Mouse (Mus musculus): Measurements from ENCODE around the gene Gas7. TPM values are rescaled to one million over a fixed set of nuclear protein-coding genes. Genes with fewer than 3 reads are reported as not detected.

Gene Gas7
- polyA plus RNA-seq, 1 experiment from 2014 or later = 2.7 TPM

GRCm38 (mm10) chr11:67546582-67546981 lies 91.3 kb downstream of the Gas7 start:
- no peaks in the 10 kb centered on the region for H3K9me3 ChIP-seq (ENCODE audit: control insufficient read depth, low read length)
- no peaks in the 10 kb centered on the region for H3K27me3 ChIP-seq (ENCODE audit: control insufficient read depth, insufficient read depth, low read length)
- peaks cover 7% of the 10 kb centered on the region for H3K4me1 ChIP-seq (ENCODE audit: control insufficient read depth, insufficient read depth, low read length)
- no peak overlapping the region for H3K4me3 ChIP-seq (ENCODE audit: low read depth, low read length)
- ATAC-seq (ENCODE audit: insufficient number of reproducible peaks, low FRiP score, low TSS enrichment, low read depth) = no peak
- no peak overlapping the region for H3K4me2 ChIP-seq (ENCODE audit: low read depth, severe bottlenecking)
- no peak overlapping the region; the same call in 1 of the 2 replicates for H3K27ac ChIP-seq (replicated peaks; ENCODE audit: low read depth, low read length)
- no peak for DNase-seq (ENCODE audit: low spot score)
- H3K9ac ChIP-seq (ENCODE audit: low read length) = no peak overlapping the region
- WGBS = 47% methylated on average over 5 of the region's 5 CpGs
- H3K36me3 ChIP-seq (ENCODE audit: control insufficient read depth, insufficient read depth, low read length) = no peaks in the 10 kb centered on the region

- DNase-seq (ENCODE audit: low spot score) (no peak), ATAC-seq (ENCODE audit: insufficient number of reproducible peaks, low FRiP score, low TSS enrichment, low read depth) (no peak)
- WGBS = 84% methylated on average over 4 of the region's 4 CpGs
- H3K27me3 ChIP-seq (ENCODE audit: control insufficient read depth, insufficient read depth, low read length) = no peaks in the 10 kb centered on the region
- H3K9me3 ChIP-seq (ENCODE audit: control insufficient read depth, low read length) = no peaks in the 10 kb centered on the region
- no peak overlapping the region for H3K27ac ChIP-seq (replicated peaks; ENCODE audit: low read depth, low read length)
- H3K36me3 ChIP-seq (ENCODE audit: control insufficient read depth, insufficient read depth, low read length) = no peaks in the 10 kb centered on the region
- H3K4me3 ChIP-seq (ENCODE audit: low read depth, low read length) = no peak overlapping the region
- H3K4me1 ChIP-seq (ENCODE audit: control insufficient read depth, insufficient read depth, low read length) = peaks cover 7% of the 10 kb centered on the region
- H3K9ac ChIP-seq (ENCODE audit: low read length) = no peak overlapping the region
- H3K4me2 ChIP-seq (ENCODE audit: low read depth, severe bottlenecking) = no peak overlapping the region
Observed at GRCm38 (mm10) chr11:67549306-67549705, 94.1 kb downstream of the Gas7 start.

GRCm38 (mm10) chr11:67549762-67550488 lies 94.7 kb downstream of the Gas7 start:
- H3K9me3 ChIP-seq (ENCODE audit: control insufficient read depth, low read length) = no peaks in the 10 kb centered on the region
- no peak for DNase-seq (ENCODE audit: low spot score)
- no peak overlapping the region for H3K9ac ChIP-seq (ENCODE audit: low read length)
- WGBS = 74% methylated on average over 13 of the region's 13 CpGs
- H3K27me3 ChIP-seq (ENCODE audit: control insufficient read depth, insufficient read depth, low read length) = no peaks in the 10 kb centered on the region
- no peak overlapping the region for H3K27ac ChIP-seq (replicated peaks; ENCODE audit: low read depth, low read length)
- peaks cover 1% of the 10 kb centered on the region for H3K4me1 ChIP-seq (ENCODE audit: control insufficient read depth, insufficient read depth, low read length)
- H3K4me2 ChIP-seq (ENCODE audit: low read depth, severe bottlenecking) = no peak overlapping the region
- ATAC-seq (ENCODE audit: insufficient number of reproducible peaks, low FRiP score, low TSS enrichment, low read depth) = no peak
- H3K4me3 ChIP-seq (ENCODE audit: low read depth, low read length) = no peak overlapping the region
- H3K36me3 ChIP-seq (ENCODE audit: control insufficient read depth, insufficient read depth, low read length) = no peaks in the 10 kb centered on the region

GRCm38 (mm10) chr11:67552400-67552799 lies 97.2 kb downstream of the Gas7 start:
- no peak for ATAC-seq (ENCODE audit: insufficient number of reproducible peaks, low FRiP score, low TSS enrichment, low read depth)
- H3K36me3 ChIP-seq (ENCODE audit: control insufficient read depth, insufficient read depth, low read length) = no peaks in the 10 kb centered on the region
- no peak overlapping the region for H3K27ac ChIP-seq (replicated peaks; ENCODE audit: low read depth, low read length)
- H3K4me3 ChIP-seq (ENCODE audit: low read depth, low read length) = no peak overlapping the region
- H3K9ac ChIP-seq (ENCODE audit: low read length) = no peak overlapping the region
- H3K4me2 ChIP-seq (ENCODE audit: low read depth, severe bottlenecking) = no peak overlapping the region
- DNase-seq (ENCODE audit: low spot score) = no peak
- H3K4me1 ChIP-seq (ENCODE audit: control insufficient read depth, insufficient read depth, low read length) = no peaks in the 10 kb centered on the region
- H3K9me3 ChIP-seq (ENCODE audit: control insufficient read depth, low read length) = no peaks in the 10 kb centered on the region
- 92% methylated on average over 8 of the region's 8 CpGs for WGBS
- no peaks in the 10 kb centered on the region for H3K27me3 ChIP-seq (ENCODE audit: control insufficient read depth, insufficient read depth, low read length)

- Histone ChIP-seq H3K4me3 (ENCODE audit: low read depth, low read length) (no peak overlapping the region), H3K36me3 (ENCODE audit: control insufficient read depth, insufficient read depth, low read length) (no peaks in the 10 kb centered on the region), H3K9ac (ENCODE audit: low read length) (no peak overlapping the region), H3K4me1 (ENCODE audit: control insufficient read depth, insufficient read depth, low read length) (no peaks in the 10 kb centered on the region), H3K4me2 (ENCODE audit: low read depth, severe bottlenecking) (no peak overlapping the region), H3K27me3 (ENCODE audit: control insufficient read depth, insufficient read depth, low read length) (no peaks in the 10 kb centered on the region), H3K27ac (replicated peaks; ENCODE audit: low read depth, low read length) (no peak overlapping the region), H3K9me3 (ENCODE audit: control insufficient read depth, low read length) (no peaks in the 10 kb centered on the region)
- 91% methylated on average over 6 of the region's 6 CpGs for WGBS
- ATAC-seq (ENCODE audit: insufficient number of reproducible peaks, low FRiP score, low TSS enrichment, low read depth) = no peak
- no peak for DNase-seq (ENCODE audit: low spot score)
Observed at GRCm38 (mm10) chr11:67554276-67554675, 99.0 kb downstream of the Gas7 start.

- no peaks in the 10 kb centered on the region for H3K4me1 ChIP-seq (ENCODE audit: control insufficient read depth, insufficient read depth, low read length)
- no peaks in the 10 kb centered on the region for H3K9me3 ChIP-seq (ENCODE audit: control insufficient read depth, low read length)
- H3K4me2 ChIP-seq (ENCODE audit: low read depth, severe bottlenecking) = no peak overlapping the region
- ATAC-seq (ENCODE audit: insufficient number of reproducible peaks, low FRiP score, low TSS enrichment, low read depth) = no peak
- H3K27ac ChIP-seq (replicated peaks; ENCODE audit: low read depth, low read length) = no peak overlapping the region
- no peaks in the 10 kb centered on the region for H3K36me3 ChIP-seq (ENCODE audit: control insufficient read depth, insufficient read depth, low read length)
- no peak overlapping the region for H3K4me3 ChIP-seq (ENCODE audit: low read depth, low read length)
- H3K27me3 ChIP-seq (ENCODE audit: control insufficient read depth, insufficient read depth, low read length) = no peaks in the 10 kb centered on the region
- H3K9ac ChIP-seq (ENCODE audit: low read length) = no peak overlapping the region
- 65% methylated on average over 3 of the region's 3 CpGs for WGBS
- DNase-seq (ENCODE audit: low spot score) = no peak
Observed at GRCm38 (mm10) chr11:67556360-67556759, 101.1 kb downstream of the Gas7 start.

GRCm38 (mm10) chr11:67558772-67559448 lies 103.7 kb downstream of the Gas7 start:
- Histone ChIP-seq H3K9me3 (ENCODE audit: control insufficient read depth, low read length) (no peaks in the 10 kb centered on the region), H3K4me2 (ENCODE audit: low read depth, severe bottlenecking) (no peak overlapping the region), H3K27ac (replicated peaks; ENCODE audit: low read depth, low read length) (no peak overlapping the region), H3K9ac (ENCODE audit: low read length) (no peak overlapping the region), H3K4me3 (ENCODE audit: low read depth, low read length) (no peak overlapping the region), H3K27me3 (ENCODE audit: control insufficient read depth, insufficient read depth, low read length) (no peaks in the 10 kb centered on the region), H3K36me3 (ENCODE audit: control insufficient read depth, insufficient read depth, low read length) (no peaks in the 10 kb centered on the region), H3K4me1 (ENCODE audit: control insufficient read depth, insufficient read depth, low read length) (no peaks in the 10 kb centered on the region)
- 25% methylated on average over 9 of the region's 9 CpGs for WGBS
- no peak for DNase-seq (ENCODE audit: low spot score)
- no peak for ATAC-seq (ENCODE audit: insufficient number of reproducible peaks, low FRiP score, low TSS enrichment, low read depth)

GRCm38 (mm10) chr11:67559522-67559921 lies 104.3 kb downstream of the Gas7 start:
- Histone ChIP-seq H3K9me3 (ENCODE audit: control insufficient read depth, low read length) (no peaks in the 10 kb centered on the region), H3K27ac (replicated peaks; ENCODE audit: low read depth, low read length) (no peak overlapping the region), H3K27me3 (ENCODE audit: control insufficient read depth, insufficient read depth, low read length) (no peaks in the 10 kb centered on the region), H3K4me2 (ENCODE audit: low read depth, severe bottlenecking) (no peak overlapping the region), H3K9ac (ENCODE audit: low read length) (no peak overlapping the region), H3K4me3 (ENCODE audit: low read depth, low read length) (no peak overlapping the region), H3K36me3 (ENCODE audit: control insufficient read depth, insufficient read depth, low read length) (no peaks in the 10 kb centered on the region), H3K4me1 (ENCODE audit: control insufficient read depth, insufficient read depth, low read length) (no peaks in the 10 kb centered on the region)
- 70% methylated on average over 5 of the region's 5 CpGs for WGBS
- no peak for ATAC-seq (ENCODE audit: insufficient number of reproducible peaks, low FRiP score, low TSS enrichment, low read depth)
- DNase-seq (ENCODE audit: low spot score) = no peak
